Mouse (Mus musculus): Measurements from ENCODE around the gene Prdm11. TPM values are rescaled to one million over a fixed set of nuclear protein-coding genes. Genes with fewer than 3 reads are reported as not detected.

Gene Prdm11
- total and polyA plus RNA-seq, 3 experiments: 0.05 to 1.8 (median 0.06) TPM

- DNase-seq (ENCODE audit: extremely low read depth): peak; percentile 44
- H3K9me3 ChIP-seq (replicated peaks; ENCODE audit: low read length): peaks cover 7% of the 10 kb centered on the region
Measured at GRCm38 (mm10) chr2:92954404-92955114, 91.4 kb downstream of the Prdm11 start.

GRCm38 (mm10) chr2:92953450-92953849 lies 92.5 kb downstream of the Prdm11 start:
- no peak overlapping the region for H3K4me3 ChIP-seq (replicated peaks in 1 of 3; ENCODE audit: low read depth in 2 of 3, low read length in 2 of 3, poor library complexity in 1 of 3)
- dilution Hi-C loops (cut with MboI; ENCODE audit: extremely low pct_ligation_motif_present, extremely low pct_unique_long_range_greater_than_20kb, low sequenced_read_pairs): no loop called here
- peaks cover 0 to 4% of the 10 kb centered on the region in 2 experiments; a peak in 1 of 4 replicates for H3K4me1 ChIP-seq (ENCODE audit: control insufficient read depth in 1 of 2, insufficient read depth in 2 of 2)
- TF ChIP-seq RAD21 (IDR thresholded peaks at IDR 0.05; ENCODE audit: low read depth, low read length) (no peak), JUN (IDR thresholded peaks at IDR 0.05; ENCODE audit: insufficient read depth, low read depth, low read length) (no peak), KAT2A (IDR thresholded peaks at IDR 0.05; ENCODE audit: insufficient replicate concordance, low read length) (no peak), MAZ (IDR thresholded peaks at IDR 0.05; ENCODE audit: low read depth, low read length) (no peak), IRF4 (IDR thresholded peaks at IDR 0.05; ENCODE audit: low read depth, low read length) (no peak), MAX (IDR thresholded peaks at IDR 0.05; ENCODE audit: low read length) (no peak), SIN3A (IDR thresholded peaks at IDR 0.05; ENCODE audit: low read length) (no peak), ZMIZ1 (IDR thresholded peaks at IDR 0.05; ENCODE audit: low read depth, low read length) (no peak), ETS1 (conservative IDR thresholded peaks at IDR 0.05; ENCODE audit: low read depth, low read length) (no peak), MAFK (IDR thresholded peaks at IDR 0.05; ENCODE audit: insufficient replicate concordance, low read length) (no peak), POLR2AphosphoS2 (IDR thresholded peaks at IDR 0.05; ENCODE audit: low read depth, low read length) (no peak), ZNF384 (IDR thresholded peaks at IDR 0.05; ENCODE audit: low read depth, low read length) (no peak), NELFE (IDR thresholded peaks at IDR 0.05; ENCODE audit: low read depth, low read length) (no peak), TCF12 (IDR thresholded peaks at IDR 0.05; ENCODE audit: low read depth, low read length) (no peak), RCOR1 (conservative IDR thresholded peaks at IDR 0.05; ENCODE audit: low read depth, low read length) (no peak), ELF1 (IDR thresholded peaks at IDR 0.05; ENCODE audit: low read depth, low read length) (no peak), MEF2A (IDR thresholded peaks at IDR 0.05; ENCODE audit: borderline replicate concordance, low read depth, low read length) (no peak), GABPA (IDR thresholded peaks at IDR 0.05; ENCODE audit: insufficient replicate concordance, low read depth, low read length) (no peak)
- no peaks in the 10 kb centered on the region for H3K36me3 ChIP-seq (replicated peaks in 1 of 2; ENCODE audit: control insufficient read depth in 1 of 2, insufficient read depth in 1 of 2, low read length in 1 of 2)
- DNase-seq (ENCODE audit: extremely low read depth): no peak
- no peaks in the 10 kb centered on the region; the same call in 1 of the 2 replicates for H3K79me2 ChIP-seq (replicated peaks; ENCODE audit: control insufficient read depth, extremely low read depth, insufficient read depth, poor library complexity, severe bottlenecking)
- H3K4me2 ChIP-seq (ENCODE audit: insufficient read depth, low read depth, poor library complexity, severe bottlenecking): no peak overlapping the region
- H3K27me3 ChIP-seq (replicated peaks): peaks cover 75% of the 10 kb centered on the region
- H3K9me3 ChIP-seq (replicated peaks; ENCODE audit: low read length): peaks cover 7% of the 10 kb centered on the region
- no peak overlapping the region for H3K27ac ChIP-seq (ENCODE audit: insufficient read depth, low read depth)
- in situ Hi-C loops (cut with MboI; ENCODE audit: low pct_ligation_motif_present, low pct_unique_long_range_greater_than_20kb, low sequenced_read_pairs): no loop called here
- no peak overlapping the region for H3K9ac ChIP-seq (ENCODE audit: insufficient read depth, low read depth)

More at GRCm38 (mm10) chr2:92954404-92955114, 91.4 kb downstream of the Prdm11 start:
- no peak overlapping the region for H3K9ac ChIP-seq (ENCODE audit: insufficient read depth, low read depth)
- H3K27ac ChIP-seq (ENCODE audit: insufficient read depth, low read depth): no peak overlapping the region
- dilution Hi-C loops (cut with MboI; ENCODE audit: extremely low pct_ligation_motif_present, extremely low pct_unique_long_range_greater_than_20kb, low sequenced_read_pairs) (no loop called here), in situ Hi-C loops (cut with MboI; ENCODE audit: low pct_ligation_motif_present, low pct_unique_long_range_greater_than_20kb, low sequenced_read_pairs) (no loop called here)
- H3K4me1 ChIP-seq (ENCODE audit: control insufficient read depth in 1 of 2, insufficient read depth in 2 of 2): no peaks in the 10 kb centered on the region
- TF ChIP-seq ZC3H11A (IDR thresholded peaks at IDR 0.05; ENCODE audit: low read depth, low read length) (no peak), CTCF (conservative IDR thresholded peaks at IDR 0.05 in 1 of 2, IDR thresholded peaks at IDR 0.05 in 1 of 2; ENCODE audit: low read depth in 2 of 2, low read length in 2 of 2) (peak; percentile 80 to 84), RAD21 (IDR thresholded peaks at IDR 0.05; ENCODE audit: low read depth, low read length) (peak; percentile 59), SMC3 (IDR thresholded peaks at IDR 0.05; ENCODE audit: low read depth, low read length) (peak; percentile 88)
- no peaks in the 10 kb centered on the region for H3K36me3 ChIP-seq (replicated peaks in 1 of 2; ENCODE audit: control insufficient read depth in 1 of 2, insufficient read depth in 1 of 2, low read length in 1 of 2)
- H3K27me3 ChIP-seq (replicated peaks): peaks cover 78% of the 10 kb centered on the region
- H3K79me2 ChIP-seq (replicated peaks; ENCODE audit: control insufficient read depth, extremely low read depth, insufficient read depth, poor library complexity, severe bottlenecking): no peaks in the 10 kb centered on the region; the same call in 1 of the 2 replicates
- no peak overlapping the region for H3K4me3 ChIP-seq (replicated peaks in 1 of 3; ENCODE audit: low read depth in 2 of 3, low read length in 2 of 3, poor library complexity in 1 of 3)
- no peak overlapping the region; the same call in 1 of the 2 replicates for H3K4me2 ChIP-seq (ENCODE audit: insufficient read depth, low read depth, poor library complexity, severe bottlenecking)

Measured in CH12.LX (cell line).